Mouse (Mus musculus) limb, embryonic 14.5 days (tissue): ENCODE measurements around the gene Pfn3. TPM values are rescaled to one million over a fixed set of nuclear protein-coding genes. Genes with fewer than 3 reads are reported as not detected.
A peak's percentile ranks its signal among the peaks of the same experiment; 100 is the strongest.

ENCODE experiments used
- ATAC-seq: fragments of 200-750 bp; cut with Nextera tagmentation; 2 replicates; pipeline ENCODE4 v1.8.0; 2017; ENCODE audit warnings: low read depth, moderate number of reproducible peaks, moderate TSS enrichment; ENCODE audit not compliant: low FRiP score
- DNase-seq: peaks from one replicate; pipeline ENCODE4 v3.0.0-alpha.2; 2015; ENCODE audit warnings: low spot score
- H3K27ac ChIP-seq: fragments of 300-500 bp; sonication (generic); replicated peaks from 2 replicates; pipeline ENCODE4 v1.5.1; 2014; ENCODE audit warnings: low read depth, mild to moderate bottlenecking, low read length, moderate library complexity, mixed read lengths
- H3K27me3 ChIP-seq: fragments of 300-500 bp; sonication (generic); 2 replicates; pipeline ENCODE4 v1.6.1; 2014; ENCODE audit warnings: low read length, mixed read lengths; ENCODE audit not compliant: control insufficient read depth, insufficient read depth
- H3K36me3 ChIP-seq: fragments of 300-500 bp; sonication (generic); 2 replicates; pipeline ENCODE4 v1.6.1; 2014; ENCODE audit warnings: mild to moderate bottlenecking, low read length, moderate library complexity, mixed read lengths; ENCODE audit not compliant: control insufficient read depth, insufficient read depth
- H3K4me1 ChIP-seq: fragments of 300-500 bp; sonication (generic); 2 replicates; pipeline ENCODE4 v1.6.1; 2014; ENCODE audit warnings: antibody characterized with exemption, low read length, mixed read lengths; ENCODE audit not compliant: control insufficient read depth, insufficient read depth
- H3K4me2 ChIP-seq: fragments of 300-500 bp; sonication (generic); replicated peaks from 2 replicates; pipeline ENCODE4 v1.6.1; 2014; ENCODE audit warnings: low read depth, mild to moderate bottlenecking, low read length, moderate library complexity; ENCODE audit not compliant: severe bottlenecking
- H3K4me3 ChIP-seq: fragments of 300-500 bp; sonication (generic); replicated peaks from 2 replicates; pipeline ENCODE4 v1.5.1; 2014; ENCODE audit warnings: low read length
- H3K9ac ChIP-seq: fragments of 300-500 bp; sonication (generic); 2 replicates; pipeline ENCODE4 v1.6.1; 2014; ENCODE audit warnings: mild to moderate bottlenecking, low read depth, low read length, moderate library complexity; ENCODE audit not compliant: severe bottlenecking
- H3K9me3 ChIP-seq: fragments of 300-500 bp; sonication (generic); 2 replicates; pipeline ENCODE4 v1.6.1; 2016; ENCODE audit warnings: low read length; ENCODE audit not compliant: control insufficient read depth
- POLR2A ChIP-seq: fragments of 200-500 bp; IDR thresholded peaks from 2 replicates; pipeline ENCODE4 v1.8.0; 2012; ENCODE audit warnings: inconsistent platforms, mild to moderate bottlenecking, moderate library complexity, borderline replicate concordance; ENCODE audit not compliant: insufficient read depth, insufficient read length; ENCODE audit errors: extremely low read depth
- WGBS: fragments of 180-500 bp; shearing (Covaris S2); extraction: QIAGEN DNeasy Blood & Tissue Kit; methylation state at CpG from one replicate; pipeline ENCODE4 v1.1.7; 2014; 5-methylcytosine and 5-hydroxymethylcytosine counted together
- polyA plus RNA-seq, 2 experiments: library from polyadenylated mRNA; depleted of rRNA in 1 of 2; stranded (reverse) in 1 of 2; unstranded in 1 of 2; fragments of >200 nt; fragmentation: Nextera tagmentation in 1 of 2; extraction: Ambion mirVana in 1 of 2; gene quantifications; 2 replicates each; pipeline versions ENCODE4 v1.2.1 to v1.2.3; 2012 to 2014

Pfn3 gene
- polyA plus RNA-seq (2012; rRNA removed) (0.52 TPM in 1 of 2 replicates, not detected in the other), polyA plus RNA-seq (2014; fragmentation: Nextera tagmentation; extraction: Ambion mirVana) (not detected in 2 replicates)

DNA sequence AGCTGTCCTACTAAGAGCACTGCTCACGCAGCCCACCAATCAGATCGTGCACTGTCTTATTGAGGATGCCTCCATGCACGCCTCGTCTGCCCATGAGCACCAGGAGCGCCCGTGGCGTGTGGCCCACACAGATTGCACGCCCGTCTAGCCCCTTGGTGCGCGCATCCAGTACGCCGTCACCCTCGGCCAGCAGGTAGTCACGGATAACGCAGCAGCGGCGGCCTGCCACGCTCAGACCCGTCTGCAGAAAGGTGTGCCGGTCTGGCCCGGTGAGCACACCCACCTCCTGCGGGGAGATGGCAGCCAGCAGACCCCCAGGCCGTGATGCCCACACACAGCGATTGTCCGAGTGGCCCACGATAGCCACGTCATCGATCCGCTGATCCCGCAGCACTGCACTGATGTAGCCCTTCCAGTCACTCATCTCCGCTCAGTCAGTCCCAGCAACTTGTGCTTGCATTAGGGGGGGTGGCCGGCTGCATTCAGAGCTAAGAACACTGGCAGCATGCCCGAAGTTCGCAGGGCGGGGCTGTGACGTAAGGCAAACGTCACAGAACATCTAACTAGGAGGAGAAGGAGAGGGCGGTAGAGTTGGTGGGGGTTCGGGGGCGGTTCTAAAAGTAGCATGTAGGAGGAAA is at the start of gene Pfn3:
Pfn3 (minus strand) TSS at position 490 of the 638 bp plus-strand sequence.
- H3K27me3 ChIP-seq = peaks cover 10% of the 10 kb centered on the region
- WGBS = 9% methylated on average over 41 of the region's 41 CpGs

DNA sequence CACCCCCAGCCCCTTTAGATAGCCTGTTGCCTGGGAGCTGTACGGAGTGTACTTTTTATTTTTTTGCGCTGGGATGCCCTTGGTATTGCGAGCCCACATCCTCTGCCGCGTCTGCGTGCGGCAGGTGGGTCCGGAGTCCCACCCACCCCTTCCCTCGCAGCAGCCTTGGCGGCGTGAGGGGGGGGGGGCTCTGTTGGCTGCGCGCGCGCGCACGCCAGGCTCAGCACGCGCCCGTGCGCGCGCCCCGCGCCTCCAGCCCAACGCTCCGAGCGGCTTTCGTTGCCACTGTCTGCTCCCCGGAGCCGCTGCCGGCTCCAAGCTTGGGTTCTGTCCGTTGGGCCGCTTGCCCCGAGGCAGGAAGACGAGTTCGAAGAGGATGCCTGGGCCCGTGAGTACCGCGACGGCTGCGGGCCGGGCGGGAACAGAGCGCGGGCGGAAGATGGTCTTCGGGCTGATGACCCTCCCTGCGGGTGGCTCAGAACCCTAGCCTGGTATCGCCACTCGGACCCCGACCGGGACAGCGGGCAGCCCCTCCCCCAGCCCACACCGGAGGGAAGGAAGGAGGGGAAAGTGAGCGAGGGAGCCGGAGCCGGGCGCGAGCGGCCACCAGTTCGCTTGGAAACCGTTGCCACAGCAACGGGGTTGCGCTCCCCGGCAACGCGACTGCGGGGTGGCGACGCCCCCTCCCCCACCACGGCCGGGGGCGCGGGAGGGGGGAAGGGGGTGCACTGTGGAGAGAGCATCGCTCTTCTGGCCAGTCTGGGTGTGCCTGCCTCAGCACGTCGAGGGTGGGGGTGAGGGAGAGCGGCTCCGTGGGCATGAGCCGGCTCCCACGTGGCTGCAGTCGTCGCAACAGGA is 49.2 kb upstream of the Pfn3 start, which contains the start of gene Prr7:
Prr7 (plus strand) TSS at position 241 of the 858 bp plus-strand sequence.
- Histone ChIP-seq H3K36me3 (peaks cover 25% of the 10 kb centered on the region), H3K4me2 (peak within 1 kb of the TSS; percentile 88), H3K27me3 (no peaks in the 10 kb centered on the region), H3K4me3 (peak within 1 kb of the TSS; percentile 80), H3K9ac (peak within 1 kb of the TSS; percentile 77), H3K27ac (peak within 1 kb of the TSS; percentile 72), H3K4me1 (peaks cover 17% of the 10 kb centered on the region), H3K9me3 (no peaks in the 10 kb centered on the region)
- TF ChIP-seq POLR2A = no peak
- DNase-seq (peak; percentile 71), ATAC-seq (peak; percentile 64)
- under 1% methylated on average over 71 of the region's 84 CpGs for WGBS

More for the DNA sequence above, at the start of gene Pfn3:
- no peak within 1 kb of the TSS for H3K27ac ChIP-seq
- no peak for TF ChIP-seq POLR2A
- H3K4me1 ChIP-seq = peaks cover 3% of the 10 kb centered on the region; the same call in 1 of the 2 replicates
- peak within 1 kb of the TSS; percentile 68 for H3K4me2 ChIP-seq
- H3K9ac ChIP-seq = peak within 1 kb of the TSS; percentile 54
- no peaks in the 10 kb centered on the region for H3K36me3 ChIP-seq
- H3K9me3 ChIP-seq = no peaks in the 10 kb centered on the region
- H3K4me3 ChIP-seq = peak within 1 kb of the TSS; percentile 35
- DNase-seq (peak; percentile 81), ATAC-seq (peak; percentile 70)

DNA sequence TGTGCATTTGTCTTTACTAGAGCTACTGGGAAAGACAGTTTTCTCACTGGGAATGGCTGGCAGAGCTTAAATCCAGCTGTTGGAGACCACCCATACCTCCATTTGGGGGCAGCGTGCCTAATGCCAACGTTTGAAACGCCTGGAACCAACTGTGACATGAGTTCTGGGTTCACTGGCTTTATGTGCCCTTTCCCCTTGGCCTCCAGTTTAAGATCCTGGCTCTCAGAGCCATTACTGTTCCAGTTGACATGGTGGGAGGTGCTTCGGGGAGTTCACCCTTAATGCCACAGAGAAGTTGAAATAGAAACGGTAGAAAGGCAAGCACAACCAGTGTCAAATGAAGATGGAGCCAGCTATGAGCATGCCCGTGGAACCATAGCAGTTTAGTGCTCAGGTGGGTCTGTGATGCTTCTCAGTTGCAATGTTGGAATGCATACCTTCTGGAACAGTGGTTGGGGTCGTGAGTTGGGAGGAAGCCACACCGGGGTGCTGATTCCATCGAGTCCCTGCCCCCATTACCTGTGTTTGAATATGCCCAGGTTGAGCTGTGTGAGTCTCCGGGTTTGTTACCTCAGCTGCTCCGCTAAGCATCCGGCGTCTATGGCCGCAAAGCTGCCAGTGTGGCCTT is 48.5 kb upstream of the Pfn3 start:
- Histone ChIP-seq H3K4me3 (peak overlapping the region; percentile 80), H3K36me3 (peaks cover 32% of the 10 kb centered on the region), H3K27ac (no peak overlapping the region), H3K4me2 (peak overlapping the region; percentile 88), H3K9ac (peak overlapping the region; percentile 77; the same call in 1 of the 2 replicates), H3K9me3 (no peaks in the 10 kb centered on the region), H3K27me3 (no peaks in the 10 kb centered on the region), H3K4me1 (peaks cover 17% of the 10 kb centered on the region)
- no peak for TF ChIP-seq POLR2A
- no peak for ATAC-seq
- 10% methylated on average over 14 of the region's 14 CpGs for WGBS
- DNase-seq = no peak

DNA sequence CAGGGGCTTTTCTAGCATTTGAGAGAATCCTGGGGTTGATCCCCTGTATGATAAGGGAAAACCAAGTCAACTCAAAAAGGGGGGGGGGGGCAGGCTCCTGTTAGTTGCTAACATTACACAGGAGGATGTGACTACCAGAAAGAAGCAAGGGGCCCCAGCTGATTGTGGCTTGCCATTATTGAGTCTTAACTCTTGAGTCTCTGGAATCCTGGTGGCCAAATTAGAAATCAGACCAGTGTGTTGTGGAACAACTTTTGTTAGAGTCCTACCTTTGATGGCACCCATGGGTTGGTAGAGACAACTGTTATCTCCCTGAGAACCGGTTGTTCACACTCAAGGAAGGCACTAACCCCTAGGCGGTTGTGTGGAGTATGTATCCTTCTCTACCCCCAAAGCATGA is 47.9 kb upstream of the Pfn3 start:
- Histone ChIP-seq H3K36me3 (peaks cover 38% of the 10 kb centered on the region), H3K9me3 (no peaks in the 10 kb centered on the region), H3K4me1 (peaks cover 17% of the 10 kb centered on the region), H3K4me3 (no peak overlapping the region), H3K27ac (no peak overlapping the region), H3K4me2 (no peak overlapping the region), H3K9ac (no peak overlapping the region), H3K27me3 (no peaks in the 10 kb centered on the region)
- WGBS = 46% methylated on average over 2 of the region's 2 CpGs
- no peak for TF ChIP-seq POLR2A
- DNase-seq (no peak), ATAC-seq (no peak)

DNA sequence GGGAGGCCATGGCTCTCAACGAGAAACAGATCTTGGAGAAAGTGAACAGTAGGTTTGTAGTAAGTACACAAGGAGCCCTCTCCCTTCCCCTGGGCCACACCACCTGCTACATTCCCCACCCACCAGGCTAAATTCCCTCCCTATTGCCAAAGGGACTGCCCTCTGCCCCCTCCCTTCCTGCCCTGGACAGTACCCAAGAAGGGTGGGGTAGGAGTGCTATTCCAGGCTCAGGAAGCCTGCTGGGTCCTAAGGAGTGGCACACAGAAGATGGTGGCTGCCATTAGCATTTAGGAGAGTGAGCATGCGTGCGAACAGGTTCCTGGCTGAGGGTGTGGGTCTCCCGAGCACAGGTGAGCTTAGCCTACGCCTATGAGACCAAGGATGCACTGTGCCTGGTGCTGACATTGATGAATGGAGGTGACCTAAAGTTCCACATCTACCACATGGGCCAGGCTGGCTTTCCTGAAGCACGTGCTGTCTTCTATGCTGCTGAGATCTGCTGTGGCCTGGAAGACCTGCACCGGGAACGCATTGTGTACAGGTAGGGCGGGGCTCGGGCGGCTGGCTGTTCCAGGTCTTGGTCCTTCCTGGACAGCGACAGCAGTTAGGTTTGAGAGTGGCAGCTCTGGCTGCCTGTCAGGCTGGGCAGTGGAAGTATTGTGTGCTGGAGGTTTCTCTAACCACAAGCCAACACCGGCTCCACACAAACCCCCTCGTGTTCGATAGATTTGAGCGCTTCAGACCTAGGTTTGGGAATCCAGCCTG is 36.9 kb upstream of the Pfn3 start:
- no peak for TF ChIP-seq POLR2A
- Histone ChIP-seq H3K27me3 (no peaks in the 10 kb centered on the region), H3K36me3 (peaks cover 76% of the 10 kb centered on the region), H3K9me3 (no peaks in the 10 kb centered on the region), H3K4me3 (no peak overlapping the region), H3K4me2 (no peak overlapping the region), H3K9ac (no peak overlapping the region), H3K27ac (no peak overlapping the region), H3K4me1 (peaks cover 4% of the 10 kb centered on the region)
- ATAC-seq (no peak), DNase-seq (no peak)
- 96% methylated on average over 16 of the region's 16 CpGs for WGBS
